Mouse (Mus musculus): Measurements from ENCODE around the gene Krt26.
A peak's percentile ranks its signal among the peaks of the same experiment; 100 is the strongest.

DNA sequence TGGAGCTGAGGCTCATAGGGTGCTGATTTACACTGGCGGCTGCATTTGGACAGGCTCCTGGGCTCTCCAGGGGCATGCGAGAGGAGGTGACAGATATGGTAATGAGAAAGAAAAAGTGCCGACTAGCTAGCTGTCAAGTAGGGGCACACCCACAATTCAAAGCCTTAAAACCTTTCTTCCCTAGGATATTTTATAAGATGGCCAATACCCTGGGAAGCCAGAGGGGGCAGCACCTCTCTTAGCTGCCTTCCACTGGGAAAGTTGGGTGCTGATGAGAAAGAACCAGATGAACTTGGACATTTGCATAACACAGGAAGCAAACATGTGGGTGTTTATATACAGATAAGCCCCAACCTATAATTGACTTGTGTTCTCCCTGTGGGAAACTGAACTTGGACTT, 31.5 kb upstream of the Krt26 start:
- no peak for TF ChIP-seq POLR2A (IDR thresholded peaks at IDR 0.05; ENCODE audit: insufficient read depth, low read length)
- peak; percentile 54 for TF ChIP-seq CTCF (IDR thresholded peaks at IDR 0.05; ENCODE audit: low read depth, low read length)
- no peak for TF ChIP-seq EP300 (IDR thresholded peaks at IDR 0.05; ENCODE audit: insufficient read depth, low read depth, low read length)

All from ES-Bruce4 (cell line).